Mouse (Mus musculus) CH12.LX (cell line): ENCODE results near the gene Orc6.

Experiments used
- CHD2 ChIP-seq: IDR thresholded peaks from 2 replicates; pipeline ENCODE4 v1.6.1; 2011; ENCODE audit warnings: low read length, improper control_type of control experiment
- CTCF ChIP-seq, 2 experiments: IDR thresholded peaks in 1 of 2; conservative IDR thresholded peaks in 1 of 2; 2 replicates each; pipeline ENCODE4 v1.5.1; 2011 to 2012; ENCODE audit warnings: low read depth in 2 of 2, low read length in 2 of 2, improper control_type of control experiment in 1 of 2, inconsistent platforms in 1 of 2, mild to moderate bottlenecking in 1 of 2, moderate library complexity in 1 of 2
- ELF1 ChIP-seq: IDR thresholded peaks from 2 replicates; pipeline ENCODE4 v1.6.1; 2014; ENCODE audit warnings: low read depth, mild to moderate bottlenecking, inconsistent platforms, low read length, improper control_type of control experiment
- EP300 ChIP-seq: IDR thresholded peaks from 2 replicates; pipeline ENCODE4 v1.6.1; 2011; ENCODE audit warnings: low read length, improper control_type of control experiment
- MAX ChIP-seq: IDR thresholded peaks from 2 replicates; pipeline ENCODE4 v1.6.1; 2011; ENCODE audit warnings: low read length, improper control_type of control experiment
- USF1 ChIP-seq: IDR thresholded peaks from 2 replicates; pipeline ENCODE4 v1.6.1; 2014; ENCODE audit warnings: low read depth, mild to moderate bottlenecking, inconsistent platforms, low read length, improper control_type of control experiment
- ZMIZ1 ChIP-seq: IDR thresholded peaks from 2 replicates; pipeline ENCODE4 v1.6.1; 2012; ENCODE audit warnings: low read depth, mild to moderate bottlenecking, inconsistent platforms, low read length, improper control_type of control experiment

DNA sequence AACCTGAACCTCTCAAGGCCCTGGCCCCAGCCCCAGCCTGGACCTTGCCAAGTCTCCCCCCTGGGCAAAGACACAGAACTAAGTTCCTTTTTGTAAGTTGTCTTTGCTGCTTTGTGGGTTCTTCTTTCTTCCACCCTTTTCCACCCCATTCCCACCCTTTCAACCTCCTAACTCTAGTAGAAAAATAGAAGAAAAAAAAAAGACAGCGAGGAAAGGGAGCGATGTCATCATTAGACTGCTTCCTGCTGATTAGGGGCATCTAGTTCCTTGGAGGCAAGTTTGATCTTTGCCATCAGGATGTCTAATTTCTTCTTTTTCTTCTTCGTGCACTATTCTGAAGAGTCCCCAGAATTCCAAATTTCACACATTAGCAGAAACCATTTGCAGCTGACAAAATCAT lies 13.6 kb downstream of the Orc6 start:
- TF ChIP-seq EP300 (no peak), CTCF (conservative IDR thresholded peaks at IDR 0.05 in 1 of 2, IDR thresholded peaks at IDR 0.05 in 1 of 2; ENCODE audit: low read depth in 2 of 2, low read length in 2 of 2) (no peak), MAX (no peak), ZMIZ1 (no peak), USF1 (no peak), CHD2 (no peak), ELF1 (no peak)
